Mouse (Mus musculus) forebrain, embryonic 14.5 days (tissue): Measurements from ENCODE around the gene Arhgap10. TPM values are rescaled to one million over a fixed set of nuclear protein-coding genes. Genes with fewer than 3 reads are reported as not detected.

Experiments used
- ATAC-seq: fragments of 200-750 bp; cut with Nextera tagmentation; 2 replicates; pipeline ENCODE4 v1.8.0; 2017; ENCODE audit warnings: mild to moderate bottlenecking, moderate library complexity
- DNase-seq: peaks from one replicate; pipeline ENCODE4 v3.0.0-alpha.2; 2015; ENCODE audit warnings: low spot score
- H3K27ac ChIP-seq: fragments of 300-500 bp; sonication (generic); 2 replicates; pipeline ENCODE4 v1.5.1; 2014; ENCODE audit warnings: low read depth, mild to moderate bottlenecking, control low read depth, low read length, moderate library complexity
- H3K27me3 ChIP-seq: fragments of 300-500 bp; sonication (generic); replicated peaks from 2 replicates; pipeline ENCODE4 v1.6.1; 2014; ENCODE audit warnings: low read length, control low read depth, mixed read lengths; ENCODE audit not compliant: control insufficient read depth, insufficient read depth
- H3K36me3 ChIP-seq: fragments of 300-500 bp; sonication (generic); 2 replicates; pipeline ENCODE4 v1.6.1; 2014; ENCODE audit warnings: low read length, control low read depth; ENCODE audit not compliant: control insufficient read depth, insufficient read depth
- H3K4me1 ChIP-seq: fragments of 300-500 bp; sonication (generic); 2 replicates; pipeline ENCODE4 v1.6.1; 2014; ENCODE audit warnings: antibody characterized with exemption, low read length, control low read depth; ENCODE audit not compliant: control insufficient read depth, insufficient read depth
- H3K4me2 ChIP-seq: fragments of 300-500 bp; sonication (generic); 2 replicates; pipeline ENCODE4 v1.6.1; 2014; ENCODE audit warnings: mild to moderate bottlenecking, control low read depth, low read length
- H3K4me3 ChIP-seq: fragments of 300-500 bp; sonication (generic); 2 replicates; pipeline ENCODE4 v1.5.1; 2014; ENCODE audit warnings: low read depth, low read length, control low read depth
- H3K9ac ChIP-seq: fragments of 300-500 bp; sonication (generic); 2 replicates; pipeline ENCODE4 v1.6.1; 2014; ENCODE audit warnings: mild to moderate bottlenecking, low read length, control low read depth, moderate library complexity
- H3K9me3 ChIP-seq: fragments of 300-500 bp; sonication (generic); replicated peaks from 2 replicates; pipeline ENCODE4 v1.6.1; 2016; ENCODE audit warnings: low read length, control low read depth, mixed read lengths; ENCODE audit not compliant: control insufficient read depth
- WGBS: fragments of 180-500 bp; shearing (Covaris S2); extraction: QIAGEN DNeasy Blood & Tissue Kit; methylation state at CpG from one replicate; pipeline ENCODE4 v1.1.7; 2014; 5-methylcytosine and 5-hydroxymethylcytosine counted together
- polyA plus RNA-seq: library from polyadenylated mRNA; unstranded; fragments of >200 nt; fragmentation: Nextera tagmentation; extraction: Ambion mirVana; gene quantifications from 2 replicates; pipeline ENCODE4 v1.2.1, GENCODE M21; 2014

The Arhgap10 gene
- polyA plus RNA-seq, 1 experiment from 2014 or later = 3.6 TPM

GRCm38 (mm10) chr8:77473373-77473772, 44.4 kb downstream of the Arhgap10 start:
- Histone ChIP-seq H3K4me3 (no peak overlapping the region), H3K9me3 (no peaks in the 10 kb centered on the region), H3K27ac (no peak overlapping the region), H3K27me3 (no peaks in the 10 kb centered on the region), H3K9ac (no peak overlapping the region), H3K4me1 (no peaks in the 10 kb centered on the region), H3K4me2 (no peak overlapping the region), H3K36me3 (no peaks in the 10 kb centered on the region)
- no peak for ATAC-seq
- DNase-seq = peak; percentile 44
- 63% methylated on average over 6 of the region's 6 CpGs for WGBS

GRCm38 (mm10) chr8:77461392-77461791, 56.4 kb downstream of the Arhgap10 start:
- H3K27ac ChIP-seq = no peak overlapping the region
- no peaks in the 10 kb centered on the region for H3K4me1 ChIP-seq
- no peak overlapping the region for H3K4me3 ChIP-seq
- ATAC-seq (no peak), DNase-seq (no peak)
- H3K4me2 ChIP-seq = no peak overlapping the region
- WGBS = 96% methylated on average over 6 of the region's 6 CpGs
- H3K9me3 ChIP-seq = no peaks in the 10 kb centered on the region
- H3K36me3 ChIP-seq = no peaks in the 10 kb centered on the region
- H3K27me3 ChIP-seq = no peaks in the 10 kb centered on the region
- H3K9ac ChIP-seq = no peak overlapping the region

GRCm38 (mm10) chr8:77460363-77460762, 57.4 kb downstream of the Arhgap10 start:
- no peaks in the 10 kb centered on the region for H3K9me3 ChIP-seq
- H3K4me3 ChIP-seq = no peak overlapping the region
- H3K4me1 ChIP-seq = no peaks in the 10 kb centered on the region
- H3K4me2 ChIP-seq = no peak overlapping the region
- no peak overlapping the region for H3K27ac ChIP-seq
- no peak overlapping the region for H3K9ac ChIP-seq
- ATAC-seq (no peak), DNase-seq (no peak)
- WGBS = 96% methylated on average over 2 of the region's 2 CpGs
- H3K36me3 ChIP-seq = no peaks in the 10 kb centered on the region
- H3K27me3 ChIP-seq = no peaks in the 10 kb centered on the region

- H3K27me3 ChIP-seq = no peaks in the 10 kb centered on the region
- WGBS = 59% methylated on average over 7 of the region's 7 CpGs
- no peak overlapping the region for H3K27ac ChIP-seq
- H3K9me3 ChIP-seq = no peaks in the 10 kb centered on the region
- ATAC-seq (no peak), DNase-seq (no peak)
- no peak overlapping the region for H3K4me2 ChIP-seq
- H3K4me1 ChIP-seq = no peaks in the 10 kb centered on the region
- no peak overlapping the region for H3K4me3 ChIP-seq
- no peak overlapping the region for H3K9ac ChIP-seq
- H3K36me3 ChIP-seq = no peaks in the 10 kb centered on the region
Observed at GRCm38 (mm10) chr8:77459696-77460095, 58.1 kb downstream of the Arhgap10 start.

GRCm38 (mm10) chr8:77458575-77458974, 59.2 kb downstream of the Arhgap10 start:
- H3K9ac ChIP-seq = no peak overlapping the region
- no peaks in the 10 kb centered on the region for H3K27me3 ChIP-seq
- 89% methylated on average over 4 of the region's 4 CpGs for WGBS
- no peaks in the 10 kb centered on the region for H3K9me3 ChIP-seq
- DNase-seq (no peak), ATAC-seq (no peak)
- no peaks in the 10 kb centered on the region for H3K36me3 ChIP-seq
- H3K4me2 ChIP-seq = no peak overlapping the region
- H3K4me1 ChIP-seq = no peaks in the 10 kb centered on the region
- H3K27ac ChIP-seq = no peak overlapping the region
- H3K4me3 ChIP-seq = no peak overlapping the region

GRCm38 (mm10) chr8:77456263-77456662, 61.5 kb downstream of the Arhgap10 start:
- WGBS = 93% methylated on average over 6 of the region's 6 CpGs

GRCm38 (mm10) chr8:77453836-77454235, 63.9 kb downstream of the Arhgap10 start:
- H3K27me3 ChIP-seq = no peaks in the 10 kb centered on the region
- H3K9me3 ChIP-seq = no peaks in the 10 kb centered on the region
- H3K4me2 ChIP-seq = no peak overlapping the region
- H3K36me3 ChIP-seq = no peaks in the 10 kb centered on the region
- no peak overlapping the region for H3K9ac ChIP-seq
- H3K4me3 ChIP-seq = no peak overlapping the region
- H3K27ac ChIP-seq = no peak overlapping the region
- DNase-seq = no peak
- WGBS = 87% methylated on average over 9 of the region's 9 CpGs
- no peak for ATAC-seq
- H3K4me1 ChIP-seq = no peaks in the 10 kb centered on the region

More at GRCm38 (mm10) chr8:77456263-77456662, 61.5 kb downstream of the Arhgap10 start:
- Histone ChIP-seq H3K9ac (no peak overlapping the region), H3K9me3 (no peaks in the 10 kb centered on the region), H3K27ac (no peak overlapping the region), H3K4me2 (no peak overlapping the region), H3K4me1 (no peaks in the 10 kb centered on the region), H3K27me3 (no peaks in the 10 kb centered on the region), H3K4me3 (no peak overlapping the region), H3K36me3 (no peaks in the 10 kb centered on the region)
- ATAC-seq (no peak), DNase-seq (no peak)

- DNase-seq (no peak), ATAC-seq (no peak)
- Histone ChIP-seq H3K9me3 (no peaks in the 10 kb centered on the region), H3K4me2 (no peak overlapping the region), H3K4me3 (no peak overlapping the region), H3K27ac (no peak overlapping the region), H3K4me1 (no peaks in the 10 kb centered on the region), H3K36me3 (no peaks in the 10 kb centered on the region), H3K9ac (no peak overlapping the region), H3K27me3 (no peaks in the 10 kb centered on the region)
- WGBS = 90% methylated on average over 21 of the region's 21 CpGs
Observed at GRCm38 (mm10) chr8:77451466-77452382, 66.0 kb downstream of the Arhgap10 start.

- H3K27ac ChIP-seq = no peak overlapping the region
- H3K4me2 ChIP-seq = no peak overlapping the region
- no peak overlapping the region for H3K4me3 ChIP-seq
- no peaks in the 10 kb centered on the region for H3K4me1 ChIP-seq
- ATAC-seq = no peak
- no peaks in the 10 kb centered on the region for H3K9me3 ChIP-seq
- 91% methylated on average over 5 of the region's 5 CpGs for WGBS
- no peaks in the 10 kb centered on the region for H3K36me3 ChIP-seq
- H3K27me3 ChIP-seq = no peaks in the 10 kb centered on the region
- H3K9ac ChIP-seq = no peak overlapping the region
- no peak for DNase-seq
Observed at GRCm38 (mm10) chr8:77451052-77451451, 66.7 kb downstream of the Arhgap10 start.
